Mouse (Mus musculus): ENCODE data around the gene Clca3a2. TPM values are rescaled to one million over a fixed set of nuclear protein-coding genes. Genes with fewer than 3 reads are reported as not detected.
"Not testable (repeated sequence)": the region's sequence is repeated elsewhere in the genome, so short reads cannot be mapped to it uniquely, and the experiment has no call there.

The Clca3a2 gene
- polyA plus RNA-seq, 1 experiment from 2014 or later: 0.22 TPM

DNA sequence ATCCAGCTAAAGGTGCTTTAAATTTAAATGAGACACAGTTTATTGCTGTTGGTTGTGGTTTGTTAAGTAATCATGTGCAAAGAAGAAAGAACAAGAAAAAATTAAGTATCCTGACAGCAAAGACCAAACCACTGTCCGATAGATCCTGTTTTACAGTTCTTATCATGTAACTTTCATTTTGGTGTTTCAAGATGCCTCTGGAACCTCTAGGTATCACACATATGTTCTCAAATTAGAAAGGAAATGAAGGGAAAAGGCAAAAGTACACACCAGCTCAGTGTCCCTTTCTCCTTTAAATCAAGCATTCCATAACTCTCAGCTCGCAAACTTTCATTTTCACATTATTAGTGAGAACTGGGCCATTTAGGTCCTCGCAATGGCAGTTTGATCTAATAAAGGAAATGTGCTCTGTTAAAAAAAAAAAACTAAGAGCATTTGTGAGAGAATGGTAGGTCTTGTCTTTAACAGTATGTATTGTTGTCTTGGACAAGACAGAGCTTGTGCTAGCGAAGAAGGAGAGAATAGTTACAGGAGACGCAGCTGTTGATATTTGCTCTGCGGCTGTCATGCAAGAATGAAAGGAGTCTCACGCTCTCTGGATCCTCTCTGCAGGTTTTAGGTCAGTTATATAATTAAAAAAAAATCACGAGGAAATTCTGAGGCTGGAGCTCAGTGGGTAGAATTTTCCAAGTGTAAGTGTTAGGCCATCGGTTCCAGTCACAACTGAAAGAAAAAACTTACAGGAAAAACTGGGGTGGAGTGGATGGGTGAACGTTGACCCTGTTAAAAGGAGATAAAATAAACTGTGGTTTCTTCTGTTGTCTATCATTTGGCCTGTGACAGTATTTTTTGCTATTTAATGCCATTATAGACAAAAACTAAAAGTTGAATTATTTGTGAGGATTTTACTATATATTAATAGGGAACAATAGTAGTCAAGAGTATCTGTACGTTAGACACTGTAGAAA, 33.8 kb downstream of the Clca3a2 start:
- Histone ChIP-seq H3K27ac (replicated peaks) (no peak overlapping the region), H3K9ac (no peak overlapping the region), H3K36me3 (no peaks in the 10 kb centered on the region), H3K4me3 (no peak overlapping the region), H3K9me3 (no peaks in the 10 kb centered on the region), H3K4me1 (replicated peaks) (no peaks in the 10 kb centered on the region), H3K4me2 (no peak overlapping the region), H3K27me3 (no peaks in the 10 kb centered on the region)
- 85% methylated on average over 11 of the region's 11 CpGs for WGBS
- no peak for ATAC-seq (ENCODE audit: low FRiP score, low read depth)

DNA sequence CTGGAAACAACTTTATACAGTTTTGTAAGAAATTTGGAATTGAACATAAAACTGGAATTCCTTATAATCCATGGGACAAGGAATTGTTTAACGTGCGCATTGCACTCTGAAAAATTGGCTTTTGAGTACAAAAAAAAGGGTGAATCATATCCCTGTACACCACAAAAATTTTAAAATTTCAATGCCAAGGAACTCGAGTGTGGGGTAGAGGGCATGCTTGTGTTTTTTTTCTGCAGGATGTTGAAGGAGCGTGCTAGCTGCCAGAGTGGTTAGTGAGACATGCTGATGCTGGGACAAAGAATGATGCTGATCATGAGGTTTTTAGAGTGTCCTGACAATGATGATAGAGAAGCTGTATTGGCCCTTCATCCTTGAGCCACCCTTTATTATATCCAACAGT, 54.1 kb downstream of the Clca3a2 start:
- 91% methylated on average over 4 of the region's 4 CpGs for WGBS

DNA sequence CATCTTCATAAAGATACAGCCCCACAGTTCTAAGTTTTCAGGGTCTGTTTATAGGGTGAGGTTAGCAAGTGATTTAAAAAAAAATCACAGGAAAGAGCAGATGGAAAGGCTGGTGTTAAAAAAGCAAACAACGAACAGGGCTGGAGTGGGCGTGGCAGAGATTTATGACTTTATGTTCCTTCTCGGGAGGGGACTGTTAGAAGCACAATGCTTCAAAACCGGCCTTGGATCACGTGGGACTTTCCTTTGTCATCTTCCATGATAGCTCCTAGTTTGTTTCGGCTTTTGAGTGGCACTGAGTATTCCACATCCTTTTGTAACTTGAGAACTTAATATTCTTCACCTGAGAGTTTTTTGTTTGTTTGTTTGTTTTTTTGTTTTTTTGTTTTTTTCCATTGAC, 57.8 kb downstream of the Clca3a2 start:
- no peak overlapping the region for H3K9ac ChIP-seq
- H3K4me3 ChIP-seq: no peak overlapping the region
- H3K36me3 ChIP-seq: no peaks in the 10 kb centered on the region
- H3K27me3 ChIP-seq: no peaks in the 10 kb centered on the region
- H3K4me2 ChIP-seq: no peak overlapping the region
- 60% methylated on average over 6 of the region's 6 CpGs for WGBS
- no peaks in the 10 kb centered on the region for H3K4me1 ChIP-seq (replicated peaks)
- ATAC-seq (ENCODE audit: low FRiP score, low read depth): no peak
- no peaks in the 10 kb centered on the region for H3K9me3 ChIP-seq
- no peak overlapping the region for H3K27ac ChIP-seq (replicated peaks)

More for the DNA sequence above, 54.1 kb downstream of the Clca3a2 start:
- no peak overlapping the region for H3K4me3 ChIP-seq
- no peak overlapping the region for H3K9ac ChIP-seq
- H3K27me3 ChIP-seq: no peaks in the 10 kb centered on the region
- no peak overlapping the region for H3K4me2 ChIP-seq
- H3K4me1 ChIP-seq (replicated peaks): no peaks in the 10 kb centered on the region
- ATAC-seq (ENCODE audit: low FRiP score, low read depth): no peak
- H3K27ac ChIP-seq (replicated peaks): no peak overlapping the region
- no peaks in the 10 kb centered on the region for H3K9me3 ChIP-seq
- no peaks in the 10 kb centered on the region for H3K36me3 ChIP-seq

DNA sequence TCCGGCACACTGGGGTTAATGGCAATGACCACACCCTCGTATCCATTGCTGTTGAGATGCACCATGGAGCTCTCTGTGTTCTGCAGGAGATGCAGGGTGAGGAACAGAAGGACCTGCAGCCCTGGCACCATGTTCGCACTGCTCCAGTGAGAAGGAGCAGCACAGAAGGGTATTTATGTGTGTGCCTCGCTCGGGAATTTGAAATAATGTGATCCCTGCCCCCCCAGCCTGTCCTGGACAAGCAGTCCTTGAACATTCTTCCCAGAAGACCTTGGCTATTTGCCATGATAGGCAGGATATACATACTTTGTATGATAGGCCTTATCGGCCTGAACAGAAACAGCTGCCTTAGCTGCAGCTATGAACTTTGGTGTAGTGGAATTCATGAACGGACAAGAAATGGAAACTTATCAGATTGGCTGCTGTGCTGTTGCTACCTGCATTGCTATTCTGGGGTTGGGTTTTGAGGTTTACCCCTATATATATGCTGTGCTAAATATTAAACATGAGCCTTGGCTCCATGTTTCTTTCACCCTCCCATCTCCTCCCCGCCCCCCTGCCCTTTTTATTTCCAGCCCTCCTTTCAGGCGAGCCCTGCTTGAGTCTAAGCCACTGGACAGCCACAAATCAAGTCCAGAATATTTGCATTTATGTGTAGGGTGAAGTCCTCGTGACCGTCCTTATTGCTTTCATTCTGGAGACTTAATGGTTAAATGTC, 58.5 kb downstream of the Clca3a2 start, which contains the start of gene Clca3a1:
Gene Clca3a1 (minus strand): TSS at position 386 of the 718 bp plus-strand sequence.
- 83% methylated on average over 11 of the region's 11 CpGs for WGBS
- ATAC-seq (ENCODE audit: low FRiP score, low read depth): no peak
- H3K27me3 ChIP-seq: no peaks in the 10 kb centered on the region

DNA sequence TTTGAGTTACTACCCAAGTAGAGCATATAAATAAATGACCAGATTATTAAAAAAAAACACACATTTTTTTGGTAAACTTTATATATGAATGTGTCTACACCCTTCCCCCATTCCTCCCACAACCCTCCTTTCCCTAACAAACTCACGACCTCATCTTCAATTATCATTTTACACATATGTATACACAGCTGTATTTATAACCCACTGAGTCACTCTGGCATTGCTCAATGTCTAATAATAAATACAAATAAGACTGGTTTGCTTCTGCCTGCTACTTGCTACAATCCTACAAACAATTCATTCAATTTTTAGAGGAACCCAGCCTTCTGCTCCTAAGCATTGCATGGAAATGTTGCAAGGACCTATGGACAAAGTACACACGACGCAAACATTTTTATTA, 59.6 kb downstream of the Clca3a2 start:
- no peaks in the 10 kb centered on the region for H3K36me3 ChIP-seq
- H3K4me2 ChIP-seq: no peak overlapping the region
- H3K27me3 ChIP-seq: no peaks in the 10 kb centered on the region
- H3K9me3 ChIP-seq: no peaks in the 10 kb centered on the region
- WGBS: 92% methylated on average over 3 of the region's 3 CpGs
- no peaks in the 10 kb centered on the region for H3K4me1 ChIP-seq (replicated peaks)
- no peak overlapping the region for H3K27ac ChIP-seq (replicated peaks)
- H3K4me3 ChIP-seq: no peak overlapping the region
- no peak for ATAC-seq (ENCODE audit: low FRiP score, low read depth)
- no peak overlapping the region for H3K9ac ChIP-seq

More for the DNA sequence above, 58.5 kb downstream of the Clca3a2 start, which contains the start of gene Clca3a1:
- Histone ChIP-seq H3K4me2 (no peak within 1 kb of the TSS), H3K36me3 (no peaks in the 10 kb centered on the region), H3K9me3 (no peaks in the 10 kb centered on the region), H3K9ac (no peak within 1 kb of the TSS), H3K4me3 (no peak within 1 kb of the TSS), H3K4me1 (replicated peaks) (no peaks in the 10 kb centered on the region), H3K27ac (replicated peaks) (no peak within 1 kb of the TSS)

DNA sequence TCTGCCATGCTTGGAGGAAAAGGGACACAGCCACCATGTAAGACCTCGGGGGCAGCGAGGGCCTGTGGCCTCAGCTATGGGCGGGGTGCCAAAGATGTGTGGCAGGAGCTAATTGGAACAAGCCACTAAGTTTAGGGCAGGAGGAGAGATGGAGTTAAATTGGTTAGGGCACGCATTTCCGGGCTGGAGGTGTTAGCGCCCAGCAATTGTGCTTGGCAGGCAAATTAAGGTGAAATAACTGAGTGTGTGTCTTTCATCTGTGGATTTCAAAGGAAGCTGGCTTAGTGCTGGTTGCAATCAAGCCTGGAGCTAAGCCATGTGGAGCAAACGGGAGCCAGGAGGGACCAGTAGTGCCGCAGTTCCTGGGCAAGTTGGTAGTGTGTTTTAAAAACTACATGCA, 63.2 kb downstream of the Clca3a2 start:
- not testable (repeated sequence) for H3K4me1 ChIP-seq (replicated peaks); H3K27ac ChIP-seq (replicated peaks); ATAC-seq (ENCODE audit: low FRiP score, low read depth); H3K36me3 ChIP-seq; H3K27me3 ChIP-seq; H3K4me3 ChIP-seq; H3K4me2 ChIP-seq; H3K9ac ChIP-seq; H3K9me3 ChIP-seq
- WGBS: 88% methylated on average over 8 of the region's 8 CpGs

DNA sequence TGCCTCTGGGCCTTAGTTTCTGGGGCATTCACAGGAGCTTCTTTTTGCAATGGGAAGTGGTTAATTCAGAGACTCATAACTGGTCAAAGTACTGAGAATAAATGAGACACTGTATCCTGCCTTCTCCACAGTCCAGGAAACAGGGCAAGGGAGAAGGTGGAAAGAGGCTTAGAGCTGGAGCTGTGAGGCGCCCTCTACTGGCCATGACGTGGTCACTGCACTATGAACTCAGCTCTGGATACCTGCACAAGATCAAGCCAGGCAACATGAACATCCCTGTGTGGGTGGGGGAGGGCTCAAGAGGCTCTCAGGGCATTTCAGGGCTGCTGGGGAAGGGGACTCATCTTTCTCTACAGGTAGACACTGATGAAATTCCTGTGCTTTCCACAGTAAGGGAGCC, 66.2 kb downstream of the Clca3a2 start:
- 0% methylated on average over 2 of the region's 2 CpGs for WGBS
- no peaks in the 10 kb centered on the region for H3K36me3 ChIP-seq
- no peak overlapping the region for H3K4me2 ChIP-seq
- H3K9ac ChIP-seq: no peak overlapping the region
- no peaks in the 10 kb centered on the region for H3K4me1 ChIP-seq (replicated peaks)
- H3K4me3 ChIP-seq: no peak overlapping the region
- no peaks in the 10 kb centered on the region for H3K9me3 ChIP-seq
- H3K27ac ChIP-seq (replicated peaks): no peak overlapping the region
- ATAC-seq (ENCODE audit: low FRiP score, low read depth): no peak
- H3K27me3 ChIP-seq: no peaks in the 10 kb centered on the region

DNA sequence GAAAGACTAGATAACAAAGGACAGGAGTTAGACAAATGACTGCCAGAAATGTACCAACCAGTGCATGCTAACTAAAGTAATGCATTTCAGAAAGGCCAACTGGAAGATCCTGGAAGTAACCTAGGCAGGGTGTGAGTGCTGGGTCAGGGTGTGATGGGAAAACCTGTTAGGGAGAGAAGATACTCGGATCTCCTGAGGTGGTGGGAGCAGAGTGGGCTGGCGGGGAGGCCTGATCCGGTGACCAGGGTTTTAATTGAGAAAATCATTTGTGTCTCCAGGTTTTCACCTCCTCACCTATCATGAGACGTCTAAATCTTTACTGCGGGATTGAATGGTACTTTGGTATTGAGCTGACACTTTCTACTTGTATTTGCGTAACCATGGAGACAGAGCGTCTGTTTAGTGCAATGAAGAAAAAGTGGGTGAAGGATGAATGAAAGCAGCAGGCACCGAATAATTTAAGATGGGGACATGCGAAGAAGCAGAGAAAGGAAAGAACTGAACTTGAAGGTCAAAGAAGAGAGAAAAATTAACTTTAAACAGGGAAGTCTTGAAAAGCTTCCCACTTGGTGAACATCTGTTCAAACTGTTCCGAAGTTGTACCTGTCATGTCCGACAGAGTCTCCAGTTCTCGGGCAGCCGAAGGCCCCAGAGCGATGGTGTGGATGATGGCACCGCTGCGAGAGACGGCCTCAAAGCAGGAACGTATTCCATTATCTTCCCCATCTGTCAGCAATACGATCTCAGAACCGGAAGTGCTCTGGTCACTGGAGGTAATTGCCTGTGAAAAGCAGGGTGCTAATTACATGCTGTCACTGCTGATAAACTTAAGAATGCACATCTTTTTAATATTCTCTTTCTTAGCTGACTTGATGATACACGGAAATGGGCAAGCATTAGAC, 70.0 kb downstream of the Clca3a2 start:
- 38% methylated on average over 20 of the region's 21 CpGs for WGBS
- H3K9me3 ChIP-seq; H3K9ac ChIP-seq; H3K27ac ChIP-seq (replicated peaks); H3K27me3 ChIP-seq; H3K36me3 ChIP-seq; H3K4me3 ChIP-seq; H3K4me1 ChIP-seq (replicated peaks): not testable (repeated sequence)
- peak overlapping the region; percentile 21 for H3K4me2 ChIP-seq
- 0 out of 2 replicates have a peak, but pooled peaks have one; percentile 56 for ATAC-seq (ENCODE audit: low FRiP score, low read depth)

DNA sequence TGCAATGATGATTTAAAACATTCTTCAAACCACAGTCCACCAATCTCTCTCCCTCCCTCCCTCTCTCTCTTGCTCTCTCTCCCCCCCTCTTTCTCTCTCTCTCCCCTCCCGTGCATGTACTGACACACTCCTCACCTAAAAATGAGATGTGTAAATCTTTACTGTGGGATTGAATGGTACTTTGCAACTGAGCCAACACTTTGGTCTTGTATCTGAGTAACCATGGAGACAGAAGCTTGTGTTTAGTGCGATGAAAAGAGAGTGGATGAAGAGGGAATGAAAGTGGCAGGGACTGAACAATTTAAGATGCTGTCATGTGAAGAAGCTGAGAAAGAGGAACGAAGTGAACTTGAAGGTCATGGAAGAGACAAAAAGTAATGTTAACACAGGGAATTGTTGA, 71.6 kb downstream of the Clca3a2 start:
- not testable (repeated sequence) for H3K4me1 ChIP-seq (replicated peaks); H3K4me2 ChIP-seq; H3K9me3 ChIP-seq; H3K27ac ChIP-seq (replicated peaks); H3K36me3 ChIP-seq; H3K9ac ChIP-seq; H3K27me3 ChIP-seq; ATAC-seq (ENCODE audit: low FRiP score, low read depth); H3K4me3 ChIP-seq
- WGBS: 31% methylated on average over 3 of the region's 3 CpGs
